Mouse (Mus musculus) megakaryocyte-erythroid progenitor cell, adult 5 weeks (primary cell): ENCODE measurements around the gene Cnga4. TPM values are rescaled to one million over a fixed set of nuclear protein-coding genes. Genes with fewer than 3 reads are reported as not detected.

Experiments
- polyA plus RNA-seq: library from polyadenylated mRNA; stranded (reverse); fragments of >175 nt; gene quantifications from 2 replicates; pipeline ENCODE4 v1.2.3, GENCODE M21; 2012

Gene Cnga4
- 0.06 TPM in 1 of 2 replicates, not detected in the other for polyA plus RNA-seq

DNA sequence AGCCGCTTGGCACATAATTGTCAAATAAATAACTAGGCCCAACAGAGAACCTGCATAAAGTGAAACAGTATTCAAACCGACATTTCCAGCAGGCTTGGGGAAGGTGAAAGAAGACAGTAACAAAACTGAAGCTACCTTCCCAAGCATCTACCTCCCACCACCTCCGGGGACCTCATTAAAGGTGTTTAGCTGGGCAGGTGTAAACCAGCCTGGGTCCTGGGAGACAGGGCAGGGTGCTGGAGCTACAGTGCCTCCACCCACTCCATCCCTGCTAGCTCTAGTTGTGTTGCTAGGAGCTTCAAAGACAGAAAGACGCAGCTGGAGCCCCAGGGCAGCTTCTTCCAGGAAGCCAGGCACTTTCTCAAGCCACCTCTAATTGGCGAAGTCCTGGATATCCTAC is at the start of gene Cnga4:
Gene Cnga4, plus strand, starts transcription at position 301 of the 400 bp plus-strand sequence.

GRCm38 (mm10) chr7:105367930-105368329 is 36.4 kb upstream of the Cnga4 start, which contains the start of gene Olfr692:
Gene Olfr692, plus strand, starts transcription at chr7:105368230.

DNA sequence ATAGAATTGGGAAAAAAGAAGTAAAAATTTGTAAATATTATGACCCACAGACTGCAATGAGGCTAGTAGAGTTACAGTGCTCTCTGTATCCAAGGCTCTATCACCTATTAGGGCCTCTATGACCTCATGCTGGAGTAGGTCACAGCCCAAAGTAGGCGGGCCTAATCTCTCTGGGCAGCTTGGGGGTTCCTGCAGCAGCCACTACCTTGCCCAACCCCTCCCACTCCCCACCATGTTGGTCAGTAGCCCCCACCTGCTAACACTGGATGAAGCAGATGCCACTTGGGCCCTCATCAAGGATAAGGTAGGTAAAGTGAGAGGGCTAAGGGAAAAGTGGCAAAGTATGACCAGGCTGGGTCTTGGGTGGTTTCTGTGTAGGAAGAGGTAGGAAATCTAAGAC is 29.5 kb upstream of the Cnga4 start, which contains the start of gene Gm5901:
Gene Gm5901, plus strand, starts transcription at position 173 of the 400 bp plus-strand sequence.

DNA sequence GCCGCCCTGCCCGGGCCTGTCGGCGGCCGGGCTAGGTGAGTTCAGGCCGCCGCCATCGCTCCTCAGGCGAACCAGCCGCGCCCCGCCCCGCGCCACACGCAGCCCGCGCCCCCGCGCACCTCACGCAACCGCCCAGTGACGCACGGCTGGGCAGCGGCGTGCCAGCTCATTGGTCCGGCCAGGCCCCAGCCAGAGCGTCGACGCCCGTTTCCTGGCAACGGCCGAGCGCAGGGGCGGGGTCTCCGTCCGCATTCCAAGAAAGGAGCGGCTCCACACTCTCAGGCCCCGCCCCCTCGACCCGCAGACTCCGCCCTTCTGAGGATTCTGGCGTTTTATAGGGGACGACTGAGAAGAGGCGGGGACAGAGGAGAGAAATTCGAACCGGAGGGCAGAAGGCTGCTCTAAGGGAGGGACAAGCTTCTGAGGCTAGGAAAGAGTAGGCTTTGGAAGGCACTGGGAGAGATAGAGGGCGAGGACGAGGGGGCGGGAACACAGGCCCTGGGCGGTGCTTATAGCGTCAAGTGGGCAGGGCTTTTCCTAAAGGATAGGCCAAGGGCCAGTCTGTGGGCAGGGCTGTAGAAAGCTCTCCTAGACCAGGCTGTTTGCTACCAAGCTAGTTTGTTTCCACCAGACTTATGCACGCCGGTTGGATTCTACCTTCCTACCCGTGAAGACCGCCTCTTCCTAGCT is 4.3 kb upstream of the Cnga4 start, which contains the start of gene Fam160a2:
Gene Fam160a2, minus strand, starts transcription at position 120 of the 690 bp plus-strand sequence.

DNA sequence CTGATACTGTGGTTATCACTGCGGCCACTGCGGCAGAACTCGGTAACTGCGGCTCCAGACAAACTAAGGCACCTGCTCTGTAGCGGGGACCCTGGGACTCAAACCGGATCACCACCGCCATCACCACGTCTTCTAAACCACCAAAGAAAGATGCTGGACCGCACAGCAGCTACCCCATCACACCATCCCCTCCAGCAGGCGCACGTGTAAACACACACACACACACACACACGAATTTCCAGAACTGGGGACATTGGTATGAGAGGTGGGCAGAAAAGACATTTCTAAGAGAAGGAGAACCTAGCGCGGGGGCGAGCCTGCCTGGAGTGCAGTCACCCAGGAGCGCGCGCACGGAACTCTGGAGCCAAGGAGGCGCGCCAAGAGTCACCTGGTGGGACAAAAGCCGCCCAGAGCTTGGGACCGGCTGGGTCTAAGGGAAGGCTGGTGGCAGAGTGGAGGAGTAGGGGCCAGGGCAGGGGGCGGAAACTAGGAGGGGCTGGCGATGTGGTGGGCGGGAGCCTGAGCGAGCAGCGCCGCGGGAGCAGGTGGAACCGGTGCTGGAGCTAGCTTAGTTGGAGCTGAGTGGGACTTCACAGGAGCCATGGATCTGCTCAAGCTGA is 21.2 kb downstream of the Cnga4 start, which contains the start of gene Cckbr:
Gene Cckbr, plus strand, starts transcription at position 308 of the 620 bp plus-strand sequence.

Other genes with a start within 250 kb of the Cnga4 start
- gene Olfr684, start 240.9 kb upstream of the Cnga4 start, polyA plus RNA-seq = 0.08 TPM in 1 of 2 replicates, not detected in the other
- gene Olfr685, start 218.6 kb upstream of the Cnga4 start, polyA plus RNA-seq = 0.06 TPM in 1 of 2 replicates, not detected in the other
- not detected in 2 replicates for gene Olfr686, start 197.1 kb upstream of the Cnga4 start, polyA plus RNA-seq
- not detected in 2 replicates for gene Olfr688, start 116.5 kb upstream of the Cnga4 start, polyA plus RNA-seq
- gene Olfr689, start 93.4 kb upstream of the Cnga4 start, polyA plus RNA-seq = not detected in 2 replicates
- gene Olfr690, start 70.5 kb upstream of the Cnga4 start, polyA plus RNA-seq = not detected in 2 replicates
- not detected in 2 replicates for gene Olfr691, start 62.3 kb upstream of the Cnga4 start, polyA plus RNA-seq
- not detected in 2 replicates for gene Olfr692, start 36.3 kb upstream of the Cnga4 start, polyA plus RNA-seq
- not detected in 2 replicates for gene Gm5901, start 29.5 kb upstream of the Cnga4 start, polyA plus RNA-seq
- gene Fam160a2, start 4.5 kb upstream of the Cnga4 start, polyA plus RNA-seq = 41.2 and 52.9 TPM in 2 replicates
- not detected in 2 replicates for gene Cckbr, start 21.2 kb downstream of the Cnga4 start, polyA plus RNA-seq
- gene Cavin3, start 77.7 kb downstream of the Cnga4 start, polyA plus RNA-seq = 2.5 and 4.2 TPM in 2 replicates
- 18.2 and 20.3 TPM in 2 replicates for gene Smpd1, start 149.8 kb downstream of the Cnga4 start, polyA plus RNA-seq
- 0.54 and 1.1 TPM in 2 replicates for gene Apbb1, start 177.1 kb downstream of the Cnga4 start, polyA plus RNA-seq
- gene Hpx, start 195.6 kb downstream of the Cnga4 start, polyA plus RNA-seq = not detected in 2 replicates
- 10.2 and 10.6 TPM in 2 replicates for gene Trim3, start 229.0 kb downstream of the Cnga4 start, polyA plus RNA-seq
- 178 and 270 TPM in 2 replicates for gene Timm10b, start 235.5 kb downstream of the Cnga4 start, polyA plus RNA-seq
- 80.3 and 83.8 TPM in 2 replicates for gene Arfip2, start 235.8 kb downstream of the Cnga4 start, polyA plus RNA-seq
- gene Gm45799, start 236.0 kb downstream of the Cnga4 start, polyA plus RNA-seq = 87.9 and 116 TPM in 2 replicates
- gene Dnhd1, start 246.3 kb downstream of the Cnga4 start, polyA plus RNA-seq = 0.23 and 0.38 TPM in 2 replicates